Mouse (Mus musculus) embryonic stem cell, embryonic (primary cell): ENCODE results near the gene Fgfr2.

Experiments used
- CTCF ChIA-PET, 4 experiments: fragments of 300-600 bp in 2 of 4; fragments of 350-600 bp in 2 of 4; sonication (Branson Sonifier 250); formaldehyde crosslinking; loops; one replicate each; lab custom pipeline; 2022; ENCODE audit warnings: inconsistent platforms in 2 of 4; lab: Charles Lee
- POLR2A ChIA-PET, 4 experiments: fragments of 300-600 bp in 2 of 4; fragments of 350-600 bp in 2 of 4; sonication (Branson Sonifier 250); formaldehyde crosslinking; loops; one replicate each; lab custom pipeline; 2022; ENCODE audit warnings: antibody characterized with exemption in 4 of 4, inconsistent platforms in 1 of 4; lab: Charles Lee

The Fgfr2 gene

GRCm38 (mm10) chr7:133123244-133123998, at the start of gene Fgfr2:
TSS of gene Fgfr2 (minus strand) at chr7:133123350.
- ChIA-PET CTCF (interaction anchor here (0.6 to 1.0 kb wide), 7 partner anchors 10 to 889 kb away, joined by 3 to 5 read pairs (median 4); no protein-coding TSS in a partner anchor), POLR2A (interaction anchor here (0.5 to 1.9 kb wide), 49 partner anchors 9 to 547 kb away, joined by 3 to 68 read pairs (median 4); partner anchors contain the start of genes Edrf1 (in 2 of the 4), Oat (in 1 of the 4) and Zranb1 (in 1 of the 4))

GRCm38 (mm10) chr7:133171403-133172032, 48.4 kb upstream of the Fgfr2 start:
- ChIA-PET POLR2A (interaction anchor here in 1 of 4 experiments (1.1 kb wide), 1 partner anchor 10 kb away, joined by 3 read pairs; no protein-coding TSS in a partner anchor), CTCF (interaction anchor here in 1 of 4 experiments (0.8 kb wide), 1 partner anchor 10 kb away, joined by 3 read pairs; no protein-coding TSS in a partner anchor)

- ChIA-PET POLR2A (interaction anchor here in 1 of 4 experiments (1.2 kb wide), 1 partner anchor 56 kb away, joined by 4 read pairs; no protein-coding TSS in a partner anchor), CTCF (no interaction called here)
These were observed 45.8 kb upstream of the Fgfr2 start for GRCm38 (mm10) chr7:133168928-133169327.

- CTCF ChIA-PET, result interaction anchor here in 2 of 4 experiments (1.4 to 1.8 kb wide), 3 partner anchors 13 to 17 kb away, joined by 3 to 9 read pairs (median 4); no protein-coding TSS in a partner anchor
- POLR2A ChIA-PET, result interaction anchor here in 1 of 4 experiments (1.0 kb wide), 1 partner anchor 49 kb away, joined by 3 read pairs; no protein-coding TSS in a partner anchor
These were observed 44.8 kb upstream of the Fgfr2 start for GRCm38 (mm10) chr7:133167903-133168302.

- ChIA-PET CTCF (interaction anchor here in 1 of 4 experiments (0.6 kb wide), 1 partner anchor 138 kb away, joined by 5 read pairs; no protein-coding TSS in a partner anchor), POLR2A (interaction anchor here in 2 of 4 experiments (0.7 to 1.0 kb wide), 2 partner anchors 9 to 159 kb away, joined by 3 to 5 read pairs; no protein-coding TSS in a partner anchor)
These were observed 41.6 kb upstream of the Fgfr2 start for GRCm38 (mm10) chr7:133164770-133165169.

GRCm38 (mm10) chr7:133163011-133163410, 39.9 kb upstream of the Fgfr2 start:
- CTCF ChIA-PET, result no interaction called here
- POLR2A ChIA-PET, result no interaction called here

- POLR2A ChIA-PET, result interaction anchor here in 1 of 4 experiments (0.5 kb wide), 1 partner anchor 13 kb away, joined by 4 read pairs; no protein-coding TSS in a partner anchor
- CTCF ChIA-PET, result interaction anchor here in 1 of 4 experiments (0.6 kb wide), 1 partner anchor 49 kb away, joined by 3 read pairs; no protein-coding TSS in a partner anchor
These were observed 39.0 kb upstream of the Fgfr2 start for GRCm38 (mm10) chr7:133162131-133162530.

- ChIA-PET POLR2A (no interaction called here), CTCF (interaction anchor here in 1 of 4 experiments (0.7 kb wide), 1 partner anchor 163 kb away, joined by 3 read pairs; no protein-coding TSS in a partner anchor)
These were observed 38.4 kb upstream of the Fgfr2 start for GRCm38 (mm10) chr7:133161362-133162080.

GRCm38 (mm10) chr7:133159519-133159918, 36.4 kb upstream of the Fgfr2 start:
- CTCF ChIA-PET, result no interaction called here
- POLR2A ChIA-PET, result interaction anchor here in 1 of 4 experiments (0.8 kb wide), 1 partner anchor 59 kb away, joined by 3 read pairs; no protein-coding TSS in a partner anchor

- ChIA-PET POLR2A (interaction anchor here in 1 of 4 experiments (0.6 kb wide), 1 partner anchor 1530 kb away, joined by 3 read pairs; no protein-coding TSS in a partner anchor), CTCF (no interaction called here)
These were observed 32.5 kb upstream of the Fgfr2 start for GRCm38 (mm10) chr7:133155621-133156020.

GRCm38 (mm10) chr7:133154846-133155245, 31.7 kb upstream of the Fgfr2 start:
- ChIA-PET POLR2A (no interaction called here), CTCF (no interaction called here)

- POLR2A ChIA-PET, result interaction anchor here in 1 of 4 experiments (1.1 kb wide), 1 partner anchor 29 kb away, joined by 4 read pairs; no protein-coding TSS in a partner anchor
- CTCF ChIA-PET, result no interaction called here
These were observed 16.7 kb upstream of the Fgfr2 start for GRCm38 (mm10) chr7:133139689-133140336.

- POLR2A ChIA-PET, result interaction anchor here (0.7 to 2.8 kb wide), 9 partner anchors 10 to 504 kb away, joined by 3 to 12 read pairs (median 4); partner anchors contain the start of genes Fgfr2 (in 2 of the 4), Ctbp2 (in 1 of the 4) and Edrf1 (in 1 of the 4)
These were observed 10.4 kb upstream of the Fgfr2 start for GRCm38 (mm10) chr7:133133552-133133951.

GRCm38 (mm10) chr7:133132702-133133101, 9.6 kb upstream of the Fgfr2 start:
- POLR2A ChIA-PET, result interaction anchor here in 2 of 4 experiments (1.2 to 2.7 kb wide), 2 partner anchors 18 to 203 kb away, joined by 4 to 12 read pairs; no protein-coding TSS in a partner anchor
- CTCF ChIA-PET, result interaction anchor here in 2 of 4 experiments (1.3 to 1.6 kb wide), 2 partner anchors 49 to 100 kb away, joined by 3 to 9 read pairs; no protein-coding TSS in a partner anchor

More at GRCm38 (mm10) chr7:133133552-133133951, 10.4 kb upstream of the Fgfr2 start:
- CTCF ChIA-PET, result interaction anchor here (0.6 to 1.6 kb wide), 18 partner anchors 10 to 1531 kb away, joined by 3 to 13 read pairs (median 3); partner anchors contain the start of gene Ctbp2 (in 2 of the 4)

- POLR2A ChIA-PET, result interaction anchor here in 3 of 4 experiments (0.5 to 1.9 kb wide), 23 partner anchors 9 to 1669 kb away, joined by 3 to 68 read pairs (median 4); partner anchors contain the start of genes Edrf1 (in 1 of the 3) and Oat (in 1 of the 3)
- CTCF ChIA-PET, result no interaction called here
These were observed 1.7 kb upstream of the Fgfr2 start for GRCm38 (mm10) chr7:133124701-133125485.
